22 mouse cellular contexts compared by ENCODE assay signal in the genomic region with DNA sequence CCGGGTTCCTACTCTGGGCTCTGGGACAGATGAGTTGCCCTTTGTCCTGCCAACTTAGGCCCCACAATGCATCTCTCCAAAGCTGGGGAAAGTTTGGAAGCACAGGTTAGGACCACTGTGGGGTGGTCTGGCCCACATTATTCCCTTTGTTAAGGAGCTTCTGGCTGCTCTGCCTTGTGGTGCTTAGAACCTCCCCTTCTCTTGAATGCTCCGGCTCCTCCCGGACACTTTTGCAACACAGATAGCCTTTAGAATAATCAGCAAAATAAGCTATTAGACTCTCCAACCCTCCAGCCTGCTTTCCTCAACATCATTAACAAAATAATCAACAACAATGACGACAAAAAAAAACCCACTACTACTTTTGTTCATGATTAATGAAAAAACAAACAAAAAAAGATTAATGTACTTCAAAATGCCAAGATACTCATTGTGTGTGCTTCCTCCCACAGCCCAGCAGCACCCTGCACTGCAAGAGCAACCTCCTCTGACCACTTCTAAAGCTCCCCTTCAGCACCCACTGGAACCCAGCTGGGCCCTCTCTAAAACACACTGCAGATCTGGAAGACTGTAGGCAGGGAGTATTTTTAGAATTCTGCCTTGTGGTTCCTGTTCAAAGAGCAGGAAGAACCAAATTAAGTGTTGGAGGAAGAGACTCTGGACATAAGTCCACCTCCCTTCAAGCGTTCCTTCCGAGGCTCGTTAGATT. TPM values are rescaled to one million over a fixed set of nuclear protein-coding genes. Genes with fewer than 3 reads are reported as not detected.
DNase-seq lines count a peak whose midpoint lies in the region; ATAC-seq lines count a peak whose summit lies in the region.
"Had no signal": no experiment of that assay in that cellular context is flagged by ENCODE, and none has a peak within 500 bp of the region (broad histone marks: within the 10 kb centered on the region; RNA-seq: fewer than 3 reads in every experiment).

No protein-coding gene starts in this region.

- H3K27me3 ChIP-seq in intestine, embryonic 16.5 days (replicated peaks; ENCODE audit: control insufficient read depth, insufficient read depth, low read length), result no peaks in the 10 kb centered on the region
- H3K27me3 ChIP-seq in lung, embryonic 16.5 days (ENCODE audit: control insufficient read depth, insufficient read depth, low read depth, low read length), result no peaks in the 10 kb centered on the region
- no peaks in the 10 kb centered on the region for H3K27me3 ChIP-seq in stomach, embryonic 16.5 days (ENCODE audit: control insufficient read depth, insufficient read depth, low read length)
- H3K27me3 ChIP-seq: heart, embryonic 15.5 days; limb, embryonic 12.5 days; liver, embryonic 13.5 days; midbrain, embryonic 15.5 days had no signal

- peak; percentile 11 for DNase-seq in kidney, adult 9 months
- DNase-seq in kidney, postnatal 14 days, result no peak
- DNase-seq in gastrocnemius, postnatal 36 days, result no peak
- DNase-seq in ovary, postnatal 10 days (ENCODE audit: low spot score), result no peak
- DNase-seq: adrenal gland, adult 8-10 months; cerebellum, adult 11-12 months; cerebellum, postnatal 36 days; gastrocnemius, adult 2 months; heart, adult 18-20 months; layer of hippocampus, adult 9-11 months; liver, embryonic 13.5 days had no signal

- H3K4me2 ChIP-seq in intestine, embryonic 16.5 days (ENCODE audit: low read depth, low read length), result no peak overlapping the region
- H3K4me2 ChIP-seq in lung, embryonic 16.5 days (ENCODE audit: low read depth, low read length), result peak overlapping the region; percentile 1; the same call in 1 of the 2 replicates
- no peak overlapping the region for H3K4me2 ChIP-seq in stomach, embryonic 16.5 days (ENCODE audit: low read depth, low read length)
- H3K4me2 ChIP-seq: heart, embryonic 15.5 days; limb, embryonic 12.5 days; liver, embryonic 13.5 days; midbrain, embryonic 15.5 days had no signal

- no peak overlapping the region for H3K4me3 ChIP-seq in intestine, embryonic 16.5 days (ENCODE audit: low read length)
- no peak overlapping the region for H3K4me3 ChIP-seq in lung, embryonic 16.5 days (ENCODE audit: low read length)
- H3K4me3 ChIP-seq in stomach, embryonic 16.5 days (replicated peaks; ENCODE audit: low read length), result no peak overlapping the region
- H3K4me3 ChIP-seq: gastrocnemius, adult 2 months; heart, embryonic 15.5 days; limb, embryonic 12.5 days; liver, embryonic 13.5 days; midbrain, embryonic 15.5 days had no signal

- no peak overlapping the region for H3K9ac ChIP-seq in intestine, embryonic 16.5 days (ENCODE audit: low read depth, low read length)
- H3K9ac ChIP-seq in lung, embryonic 16.5 days (ENCODE audit: low read length), result no peak overlapping the region
- no peak overlapping the region for H3K9ac ChIP-seq in stomach, embryonic 16.5 days (ENCODE audit: low read length)
- H3K9ac ChIP-seq: heart, embryonic 15.5 days; limb, embryonic 12.5 days; liver, embryonic 13.5 days; midbrain, embryonic 15.5 days had no signal

- H3K36me3 ChIP-seq in intestine, embryonic 16.5 days (ENCODE audit: control insufficient read depth, insufficient read depth, low read length), result no peaks in the 10 kb centered on the region
- H3K36me3 ChIP-seq in lung, embryonic 16.5 days (ENCODE audit: control insufficient read depth, insufficient read depth, low read length), result no peaks in the 10 kb centered on the region
- H3K36me3 ChIP-seq in stomach, embryonic 16.5 days (ENCODE audit: control insufficient read depth, insufficient read depth, low read length), result no peaks in the 10 kb centered on the region
- H3K36me3 ChIP-seq: heart, embryonic 15.5 days; limb, embryonic 12.5 days; liver, embryonic 13.5 days; midbrain, embryonic 15.5 days had no signal

- H3K27ac ChIP-seq in intestine, embryonic 16.5 days (ENCODE audit: low read length), result no peak overlapping the region
- peak overlapping the region; percentile 94 for H3K27ac ChIP-seq in lung, embryonic 16.5 days (ENCODE audit: low read length)
- peak overlapping the region; percentile 4; the same call in 1 of the 2 replicates for H3K27ac ChIP-seq in stomach, embryonic 16.5 days (ENCODE audit: low read length)
- H3K27ac ChIP-seq: gastrocnemius, adult 2 months; heart, embryonic 15.5 days; limb, embryonic 12.5 days; liver, embryonic 13.5 days; midbrain, embryonic 15.5 days had no signal

- intact Hi-C loops in gastrocnemius, postnatal 36 days (cut with DNase I), result no loop called here

- H3K4me1 ChIP-seq in intestine, embryonic 16.5 days (ENCODE audit: control insufficient read depth, insufficient read depth, low read length), result peaks cover 3% of the 10 kb centered on the region
- H3K4me1 ChIP-seq in lung, embryonic 16.5 days (replicated peaks; ENCODE audit: control insufficient read depth, insufficient read depth, low read length), result peaks cover 9% of the 10 kb centered on the region; the same call in 1 of the 2 replicates
- H3K4me1 ChIP-seq in stomach, embryonic 16.5 days (ENCODE audit: control insufficient read depth, insufficient read depth, low read length), result 0 out of 2 replicates have a peak, but pooled peaks cover 5% of the 10 kb centered on the region
- H3K4me1 ChIP-seq: limb, embryonic 12.5 days; liver, embryonic 13.5 days; midbrain, embryonic 15.5 days had no signal

- no peaks in the 10 kb centered on the region; the same call in 1 of the 2 replicates for H3K9me3 ChIP-seq in intestine, embryonic 16.5 days (ENCODE audit: control insufficient read depth, low read length)
- H3K9me3 ChIP-seq in lung, embryonic 16.5 days (ENCODE audit: control insufficient read depth, low read length), result no peaks in the 10 kb centered on the region
- no peaks in the 10 kb centered on the region for H3K9me3 ChIP-seq in stomach, embryonic 16.5 days (replicated peaks; ENCODE audit: control insufficient read depth, low read length)
- H3K9me3 ChIP-seq: heart, embryonic 15.5 days; limb, embryonic 12.5 days; liver, embryonic 13.5 days; midbrain, embryonic 15.5 days had no signal

- ATAC-seq in intestine, embryonic 16.5 days, result peak; percentile 49
- peak; percentile 98 for ATAC-seq in lung, embryonic 16.5 days (ENCODE audit: low read depth)
- ATAC-seq in stomach, embryonic 16.5 days (ENCODE audit: insufficient read depth, low FRiP score), result peak; percentile 78; the same call in 1 of the 2 replicates
- ATAC-seq: forebrain, embryonic 14.5 days; inflammation-experienced regulatory T-cells, adult 6 months; midbrain, embryonic 15.5 days had no signal

- WGBS in intestine, embryonic 16.5 days, result 41% methylated on average over 7 of the region's 7 CpGs
- WGBS in lung, embryonic 16.5 days, result 19% methylated on average over 7 of the region's 7 CpGs
- WGBS in stomach, embryonic 16.5 days, result 31% methylated on average over 7 of the region's 7 CpGs

RNA-seq across cellular contexts. Expression of gene Oxgr1, which starts 53.1 kb away (rescaled TPM):
- not detected in 2 replicates for polyA plus RNA-seq in intestine, embryonic 16.5 days (2015; fragmentation: Nextera tagmentation; extraction: Ambion mirVana)
- polyA plus RNA-seq in lung, embryonic 16.5 days (2015; fragmentation: Nextera tagmentation; extraction: Ambion mirVana), result 0.11 TPM in 1 of 2 replicates, not detected in the other
- polyA plus RNA-seq in stomach, embryonic 16.5 days (2015; fragmentation: Nextera tagmentation; extraction: Ambion mirVana), result not detected in 2 replicates
- not detected for total RNA-seq in gastrocnemius, postnatal 36 days (2021)
- total RNA-seq: adrenal gland, adult 8-10 months; gastrocnemius, adult 2 months; heart, adult 18-20 months; hematopoietic stem cell, adult 5-6 weeks; megakaryocyte, adult 5-6 weeks; neutrophil, adult 5-6 weeks had no signal
- polyA plus RNA-seq: forebrain, embryonic 14.5 days; heart, embryonic 15.5 days; inflammation-experienced regulatory T-cells, adult 6 months; limb, embryonic 12.5 days; liver, embryonic 13.5 days had no signal
